Mouse (Mus musculus): ENCODE measurements around the gene Chil1.

Gene Chil1

DNA sequence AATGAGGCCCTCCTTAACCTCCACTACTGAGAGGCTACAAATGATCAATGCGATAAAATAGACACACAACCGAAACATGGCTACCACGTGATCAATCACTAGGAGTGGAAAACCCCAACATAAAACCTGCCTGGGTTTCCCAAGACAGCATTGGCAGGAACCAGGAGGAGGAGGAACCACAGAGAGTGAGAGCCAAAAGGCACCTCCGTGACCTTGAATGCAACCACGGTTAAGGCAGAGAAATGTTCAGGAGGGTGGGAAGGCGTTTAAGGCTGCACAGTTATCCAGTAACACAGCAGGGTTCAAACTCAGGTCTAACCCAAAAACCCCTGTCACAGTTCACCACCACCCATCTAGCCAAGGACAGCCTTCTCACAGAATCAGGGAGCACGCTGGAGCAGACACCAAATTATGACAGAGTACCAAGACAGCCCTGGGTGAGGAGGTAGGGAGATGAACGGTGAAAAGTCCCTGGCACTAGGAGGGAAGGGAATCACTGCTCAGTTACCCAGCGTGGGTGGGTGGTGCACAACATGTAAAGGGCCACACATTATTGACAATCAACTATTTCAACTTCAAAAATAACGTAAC lies 48.8 kb downstream of the Chil1 start:
- in situ Hi-C loops (cut with MseI, MboI): no loop called here

- in situ Hi-C loops (cut with MseI, MboI): no loop called here
Measured at GRCm38 (mm10) chr1:134231270-134231669, 49.3 kb downstream of the Chil1 start.

DNA sequence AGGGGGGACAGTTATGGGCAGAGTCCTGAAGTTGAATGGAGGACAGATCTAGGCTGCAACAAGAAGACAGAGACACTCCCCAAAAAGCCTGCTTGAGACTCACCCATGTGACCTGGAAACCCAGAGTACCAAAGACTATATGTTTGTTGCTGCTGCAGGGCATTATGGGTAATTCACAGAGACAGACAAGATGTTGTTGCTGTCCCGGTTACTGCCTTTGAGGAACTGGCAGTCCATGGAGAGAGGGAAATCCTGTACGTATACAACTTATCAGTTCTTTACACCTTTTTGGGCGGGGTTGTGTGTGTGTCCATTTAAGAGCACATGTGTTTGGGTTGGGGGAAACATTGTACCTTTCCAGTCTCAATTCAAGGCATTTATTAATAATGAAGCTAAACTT lies 49.7 kb downstream of the Chil1 start:
- in situ Hi-C loops (cut with MseI, MboI): no loop called here

- in situ Hi-C loops (cut with MseI, MboI): no loop called here
Measured at GRCm38 (mm10) chr1:134232326-134232725, 50.4 kb downstream of the Chil1 start.

GRCm38 (mm10) chr1:134232778-134233531 lies 51.0 kb downstream of the Chil1 start:
- in situ Hi-C loops (cut with MseI, MboI): no loop called here

DNA sequence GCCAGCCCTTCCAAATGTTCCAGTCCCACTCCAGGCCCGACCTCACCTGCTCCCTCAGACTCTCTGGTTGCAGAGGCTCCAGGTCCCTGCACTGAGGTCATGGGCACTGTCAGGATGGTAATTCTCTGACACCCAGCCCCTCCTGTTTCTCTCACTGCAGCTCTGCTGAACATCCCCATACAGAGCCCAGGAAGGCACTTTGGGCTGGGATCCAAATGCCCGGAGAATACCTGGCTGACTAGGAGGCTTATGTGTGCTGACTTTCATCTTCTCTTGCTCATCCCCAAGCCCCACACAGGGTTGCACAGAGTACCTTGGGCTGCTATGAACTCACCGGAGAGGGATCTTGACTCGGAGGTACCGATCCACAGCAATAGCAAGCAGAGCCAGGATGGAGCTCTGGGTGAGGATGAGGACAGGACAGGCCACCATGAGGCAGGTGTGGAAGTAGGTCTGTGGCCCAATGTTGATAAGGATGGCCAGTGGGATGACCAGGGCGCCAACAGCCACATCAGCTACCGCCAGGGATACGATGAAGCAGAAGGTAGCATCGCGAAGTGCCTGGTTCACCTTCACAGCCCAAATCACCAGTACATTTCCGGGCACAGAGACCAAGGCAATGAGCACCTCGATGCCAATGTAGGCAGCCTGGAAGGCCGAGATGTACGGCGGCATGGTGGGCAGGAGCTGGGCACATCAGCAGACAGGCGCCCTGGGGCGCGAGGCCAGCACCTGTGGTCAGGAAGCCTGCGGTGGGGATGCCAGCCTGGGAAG lies 51.9 kb downstream of the Chil1 start:
- in situ Hi-C loops (cut with MseI, MboI): no loop called here

GRCm38 (mm10) chr1:134234455-134235390 lies 52.7 kb downstream of the Chil1 start:
- in situ Hi-C loops (cut with MseI, MboI): no loop called here

DNA sequence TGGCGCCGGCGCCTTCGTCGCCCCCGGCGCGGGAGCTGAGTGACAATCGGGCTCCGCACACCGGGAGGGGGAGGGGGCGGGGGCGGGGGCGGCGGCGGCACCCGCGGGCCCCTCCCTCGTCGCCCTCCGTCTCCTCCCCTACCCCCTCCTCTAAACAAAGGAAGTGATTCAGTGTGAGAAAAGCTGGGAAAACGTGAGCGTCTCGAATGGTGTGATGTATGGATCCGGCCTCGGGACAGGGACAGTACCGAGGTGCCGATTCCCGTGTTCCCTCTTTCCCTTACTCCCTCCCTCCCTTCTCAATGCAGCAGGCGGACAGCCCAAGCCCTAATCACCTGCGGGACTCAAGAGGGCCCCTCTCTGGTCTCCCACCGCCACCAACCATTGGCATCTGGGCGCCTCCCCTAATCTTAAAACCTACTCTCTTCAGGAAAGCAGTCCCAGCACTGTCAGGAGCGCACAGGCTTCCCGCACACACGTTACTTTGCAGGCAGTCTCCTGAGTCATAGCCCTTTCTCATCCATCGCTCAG lies 53.5 kb downstream of the Chil1 start, which contains the start of gene Adora1:
TSS of gene Adora1 (minus strand) at position 41 of the 531 bp plus-strand sequence.
- in situ Hi-C loops (cut with MseI, MboI): no loop called here

DNA sequence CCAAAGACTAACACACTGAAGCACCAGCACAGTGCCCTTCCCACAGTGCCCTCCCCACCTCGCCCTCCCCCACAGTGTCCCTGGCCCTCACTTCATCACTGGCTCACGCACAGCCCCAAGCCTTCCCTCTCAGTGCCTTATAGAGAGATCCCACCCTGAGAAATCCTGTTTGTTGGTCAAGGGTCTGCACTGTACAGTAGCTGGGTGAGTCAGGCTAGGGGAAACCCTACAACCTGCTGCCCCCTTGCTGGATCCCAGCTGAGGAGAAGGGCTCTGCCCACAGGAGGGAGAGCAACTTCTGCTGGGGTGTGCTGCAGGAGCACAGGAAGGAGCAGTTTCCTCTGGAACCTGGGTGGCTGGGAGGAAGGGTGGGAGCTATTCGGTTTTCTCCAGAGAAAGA lies 54.2 kb downstream of the Chil1 start:
- in situ Hi-C loops (cut with MseI, MboI): no loop called here

GRCm38 (mm10) chr1:134237438-134237837 lies 55.5 kb downstream of the Chil1 start:
- in situ Hi-C loops (cut with MseI, MboI): no loop called here
